Mouse (Mus musculus): ENCODE data around the gene Itga9. TPM values are rescaled to one million over a fixed set of nuclear protein-coding genes. Genes with fewer than 3 reads are reported as not detected.

Gene Itga9
- polyA plus RNA-seq, 1 experiment = 0.14 TPM

- Histone ChIP-seq H3ac (ENCODE audit: control insufficient read depth, insufficient read length) (no peak overlapping the region), H3K4me2 (ENCODE audit: low read depth) (no peak overlapping the region), H3K4me3 (no peak overlapping the region), H3K27me3 (ENCODE audit: control insufficient read depth, insufficient read depth, insufficient read length) (no peaks in the 10 kb centered on the region), H3K36me3 (ENCODE audit: control insufficient read depth, insufficient read depth) (no peaks in the 10 kb centered on the region), H3K79me2 (ENCODE audit: control insufficient read depth, insufficient read depth) (no peaks in the 10 kb centered on the region)
- no peak for TF ChIP-seq REST (IDR thresholded peaks at IDR 0.05; ENCODE audit: insufficient read depth, insufficient read length)
- no peak for TF ChIP-seq TCF3 (IDR thresholded peaks at IDR 0.05; ENCODE audit: insufficient read length, low read depth)
- no peak for TF ChIP-seq MAX (IDR thresholded peaks at IDR 0.05; ENCODE audit: low read depth)
- no peak for TF ChIP-seq POLR2A (IDR thresholded peaks at IDR 0.05; ENCODE audit: insufficient read length, low read depth)
Measured at GRCm38 (mm10) chr9:118948486-118948885, 342.0 kb downstream of the Itga9 start.

GRCm38 (mm10) chr9:118949124-118949523 lies 342.6 kb downstream of the Itga9 start:
- Histone ChIP-seq H3K4me3 (no peak overlapping the region), H3ac (ENCODE audit: control insufficient read depth, insufficient read length) (no peak overlapping the region), H3K4me2 (ENCODE audit: low read depth) (no peak overlapping the region), H3K79me2 (ENCODE audit: control insufficient read depth, insufficient read depth) (no peaks in the 10 kb centered on the region), H3K36me3 (ENCODE audit: control insufficient read depth, insufficient read depth) (no peaks in the 10 kb centered on the region), H3K27me3 (ENCODE audit: control insufficient read depth, insufficient read depth, insufficient read length) (no peaks in the 10 kb centered on the region)
- no peak for TF ChIP-seq POLR2AphosphoS2 (IDR thresholded peaks at IDR 0.05; ENCODE audit: insufficient read length, low read depth)

GRCm38 (mm10) chr9:118949654-118950053 lies 343.2 kb downstream of the Itga9 start:
- Histone ChIP-seq H3K4me3 (no peak overlapping the region), H3K36me3 (ENCODE audit: control insufficient read depth, insufficient read depth) (no peaks in the 10 kb centered on the region), H3K27me3 (ENCODE audit: control insufficient read depth, insufficient read depth, insufficient read length) (no peaks in the 10 kb centered on the region), H3K4me2 (ENCODE audit: low read depth) (no peak overlapping the region), H3ac (ENCODE audit: control insufficient read depth, insufficient read length) (no peak overlapping the region), H3K79me2 (ENCODE audit: control insufficient read depth, insufficient read depth) (no peaks in the 10 kb centered on the region)
- TF ChIP-seq MYOG (IDR thresholded peaks at IDR 0.05; ENCODE audit: control insufficient read depth in 1 of 3, insufficient read depth in 1 of 3, insufficient read length in 2 of 3, low read depth in 2 of 3) (no peak), MAX (IDR thresholded peaks at IDR 0.05; ENCODE audit: low read depth) (no peak), POLR2AphosphoS2 (IDR thresholded peaks at IDR 0.05; ENCODE audit: insufficient read length, low read depth) (no peak)

- TF ChIP-seq USF1 (IDR thresholded peaks at IDR 0.05; ENCODE audit: low read depth) = no peak
- TF ChIP-seq POLR2A (IDR thresholded peaks at IDR 0.05; ENCODE audit: insufficient read length, low read depth) = no peak
- no peak for TF ChIP-seq TCF3 (IDR thresholded peaks at IDR 0.05; ENCODE audit: insufficient read length, low read depth)
- no peak for TF ChIP-seq REST (IDR thresholded peaks at IDR 0.05; ENCODE audit: insufficient read depth, insufficient read length)
- no peak for TF ChIP-seq TCF12 (IDR thresholded peaks at IDR 0.05; ENCODE audit: insufficient read depth, poor library complexity, severe bottlenecking)
- TF ChIP-seq MYOG (IDR thresholded peaks at IDR 0.05; ENCODE audit: control insufficient read depth in 1 of 3, insufficient read depth in 1 of 3, insufficient read length in 2 of 3, low read depth in 2 of 3) = no peak
- TF ChIP-seq MAX (IDR thresholded peaks at IDR 0.05; ENCODE audit: low read depth) = no peak
- no peak for TF ChIP-seq CEBPB (IDR thresholded peaks at IDR 0.05; ENCODE audit: insufficient read depth, poor library complexity, severe bottlenecking)
- TF ChIP-seq POLR2AphosphoS2 (IDR thresholded peaks at IDR 0.05; ENCODE audit: insufficient read length, low read depth) = no peak
- TF ChIP-seq MYOD1 (IDR thresholded peaks at IDR 0.05; ENCODE audit: control insufficient read depth in 1 of 3, insufficient read length in 2 of 3, low read depth in 2 of 3) = no peak
- no peak for TF ChIP-seq E2F4 (IDR thresholded peaks at IDR 0.05; ENCODE audit: insufficient read depth)
- TF ChIP-seq SRF (IDR thresholded peaks at IDR 0.05; ENCODE audit: control insufficient read depth, insufficient read length, low read depth) = no peak
Measured at GRCm38 (mm10) chr9:118950061-118950460, 343.6 kb downstream of the Itga9 start.

More at GRCm38 (mm10) chr9:118950061-118950460, 343.6 kb downstream of the Itga9 start:
- Histone ChIP-seq H3K4me2 (ENCODE audit: low read depth) (no peak overlapping the region), H3K36me3 (ENCODE audit: control insufficient read depth, insufficient read depth) (no peaks in the 10 kb centered on the region), H3ac (ENCODE audit: control insufficient read depth, insufficient read length) (no peak overlapping the region), H3K79me2 (ENCODE audit: control insufficient read depth, insufficient read depth) (no peaks in the 10 kb centered on the region), H3K27me3 (ENCODE audit: control insufficient read depth, insufficient read depth, insufficient read length) (no peaks in the 10 kb centered on the region), H3K4me3 (no peak overlapping the region)

Other genes with a start within 250 kb of the Itga9 start
- gene Eomes, start 128.5 kb upstream of the Itga9 start, polyA plus RNA-seq (2012; fragmentation: generic; extraction: Trizol) = 0.04 TPM
- 18.5 TPM for gene Golga4, start 100.4 kb upstream of the Itga9 start, polyA plus RNA-seq (2012; fragmentation: generic; extraction: Trizol)

Measured in myocyte (in vitro differentiated cells).